Mouse (Mus musculus) hindbrain, embryonic 11.5 days (tissue): Measurements from ENCODE around the gene Ssh2. TPM values are rescaled to one million over a fixed set of nuclear protein-coding genes. Genes with fewer than 3 reads are reported as not detected.

Experiments
- ATAC-seq: fragments of 200-750 bp; cut with Nextera tagmentation; 2 replicates; pipeline ENCODE4 v1.8.0; 2017; ENCODE audit warnings: mild to moderate bottlenecking, moderate TSS enrichment, moderate library complexity; ENCODE audit not compliant: low FRiP score
- DNase-seq: peaks from one replicate; pipeline ENCODE4 v3.0.0-alpha.2; 2015; ENCODE audit warnings: low spot score
- H3K27ac ChIP-seq: fragments of 300-500 bp; sonication (generic); 2 replicates; pipeline ENCODE4 v1.5.1; 2014; ENCODE audit warnings: mild to moderate bottlenecking, low read depth, low read length
- H3K27me3 ChIP-seq: fragments of 300-500 bp; sonication (generic); 2 replicates; pipeline ENCODE4 v1.6.1; 2014; ENCODE audit warnings: mild to moderate bottlenecking, low read length, moderate library complexity, mixed read lengths; ENCODE audit not compliant: control insufficient read depth, insufficient read depth
- H3K36me3 ChIP-seq: fragments of 300-500 bp; sonication (generic); 2 replicates; pipeline ENCODE4 v1.6.1; 2014; ENCODE audit warnings: mild to moderate bottlenecking, low read length, moderate library complexity, mixed read lengths; ENCODE audit not compliant: control insufficient read depth, insufficient read depth
- H3K4me1 ChIP-seq: fragments of 300-500 bp; sonication (generic); replicated peaks from 2 replicates; pipeline ENCODE4 v1.6.1; 2014; ENCODE audit warnings: low read length, mixed read lengths; ENCODE audit not compliant: control insufficient read depth, insufficient read depth
- H3K4me2 ChIP-seq: fragments of 300-500 bp; sonication (generic); replicated peaks from 2 replicates; pipeline ENCODE4 v1.6.1; 2014; ENCODE audit warnings: mild to moderate bottlenecking, low read depth, low read length
- H3K4me3 ChIP-seq: fragments of 300-500 bp; sonication (generic); 2 replicates; pipeline ENCODE4 v1.5.1; 2014; ENCODE audit warnings: low read depth, low read length
- H3K9ac ChIP-seq: fragments of 300-500 bp; sonication (generic); 2 replicates; pipeline ENCODE4 v1.6.1; 2014; ENCODE audit warnings: low read depth, low read length
- H3K9me3 ChIP-seq: fragments of 300-500 bp; sonication (generic); 2 replicates; pipeline ENCODE4 v1.6.1; 2016; ENCODE audit warnings: low read length; ENCODE audit not compliant: control insufficient read depth
- WGBS: fragments of 180-500 bp; shearing (Covaris S2); extraction: QIAGEN DNeasy Blood & Tissue Kit; methylation state at CpG from one replicate; pipeline ENCODE4 v1.1.7; 2014; 5-methylcytosine and 5-hydroxymethylcytosine counted together
- polyA plus RNA-seq: library from polyadenylated mRNA; unstranded; fragments of >200 nt; fragmentation: Nextera tagmentation; extraction: Ambion mirVana; gene quantifications from 2 replicates; pipeline ENCODE4 v1.2.1, GENCODE M21; 2014

The Ssh2 gene
- polyA plus RNA-seq, 1 experiment from 2014 or later: 17.4 TPM

- Histone ChIP-seq H3K27ac (no peak overlapping the region), H3K4me3 (no peak overlapping the region), H3K9ac (no peak overlapping the region), H3K4me2 (no peak overlapping the region), H3K36me3 (no peaks in the 10 kb centered on the region), H3K4me1 (0 out of 2 replicates have a peak, but pooled peaks cover 2% of the 10 kb centered on the region), H3K9me3 (no peaks in the 10 kb centered on the region), H3K27me3 (no peaks in the 10 kb centered on the region)
- no peak for DNase-seq
- 94% methylated on average over 1 of the region's 1 CpGs for WGBS
- ATAC-seq: no peak
These were observed 1.9 kb upstream of the Ssh2 start for GRCm38 (mm10) chr11:77214142-77214692.

- H3K9me3 ChIP-seq: no peaks in the 10 kb centered on the region
- no peaks in the 10 kb centered on the region for H3K36me3 ChIP-seq
- 7% methylated on average over 1 of the region's 1 CpGs for WGBS
- no peak overlapping the region for H3K4me3 ChIP-seq
- DNase-seq (peak; percentile 78), ATAC-seq (peak; percentile 60; the same call in 1 of the 2 replicates)
- H3K27ac ChIP-seq: no peak overlapping the region
- H3K9ac ChIP-seq: no peak overlapping the region
- H3K4me2 ChIP-seq: no peak overlapping the region
- no peaks in the 10 kb centered on the region for H3K27me3 ChIP-seq
- H3K4me1 ChIP-seq: 0 out of 2 replicates have a peak, but pooled peaks cover 2% of the 10 kb centered on the region
These were observed 1.3 kb upstream of the Ssh2 start for GRCm38 (mm10) chr11:77214755-77215154.

DNA sequence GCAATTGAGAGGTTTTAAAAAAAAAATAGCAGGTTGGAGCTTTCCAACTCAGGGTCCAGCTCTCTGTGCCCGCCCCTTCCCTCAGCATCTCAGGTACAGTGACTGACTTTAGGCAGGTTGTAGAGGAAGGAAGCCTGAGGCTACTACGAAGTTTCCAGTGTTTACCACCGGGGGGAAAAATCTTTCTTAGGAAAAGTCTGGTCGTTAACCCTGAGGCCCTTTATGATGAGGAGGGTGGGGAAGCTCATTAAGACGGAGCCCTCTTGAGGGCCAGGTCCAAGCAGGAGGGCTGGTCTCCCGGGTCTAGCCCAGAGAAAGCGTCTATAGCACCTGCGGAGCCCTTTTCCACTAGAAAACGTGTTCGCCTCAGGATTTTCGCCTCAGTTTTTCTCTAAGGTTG is 604 bp upstream of the Ssh2 start:
- Histone ChIP-seq H3K4me3 (peak overlapping the region; percentile 88), H3K9me3 (no peaks in the 10 kb centered on the region), H3K9ac (peak overlapping the region; percentile 93), H3K4me1 (0 out of 2 replicates have a peak, but pooled peaks cover 2% of the 10 kb centered on the region), H3K36me3 (no peaks in the 10 kb centered on the region), H3K27me3 (no peaks in the 10 kb centered on the region), H3K4me2 (peak overlapping the region; percentile 80), H3K27ac (peak overlapping the region; percentile 98)
- WGBS: under 1% methylated on average over 11 of the region's 11 CpGs
- ATAC-seq (peak; percentile 44; the same call in 1 of the 2 replicates), DNase-seq (no peak)

- H3K4me2 ChIP-seq: peak overlapping the region; percentile 80
- DNase-seq: no peak
- peak; percentile 60 for ATAC-seq
- WGBS: 1% methylated on average over 11 of the region's 11 CpGs
- H3K4me1 ChIP-seq: 0 out of 2 replicates have a peak, but pooled peaks cover 2% of the 10 kb centered on the region
- peak overlapping the region; percentile 88 for H3K4me3 ChIP-seq
- no peaks in the 10 kb centered on the region for H3K27me3 ChIP-seq
- no peaks in the 10 kb centered on the region for H3K36me3 ChIP-seq
- H3K27ac ChIP-seq: peak overlapping the region; percentile 98
- no peaks in the 10 kb centered on the region for H3K9me3 ChIP-seq
- H3K9ac ChIP-seq: peak overlapping the region; percentile 93
These were observed 659 bp downstream of the Ssh2 start for GRCm38 (mm10) chr11:77216761-77217130.

DNA sequence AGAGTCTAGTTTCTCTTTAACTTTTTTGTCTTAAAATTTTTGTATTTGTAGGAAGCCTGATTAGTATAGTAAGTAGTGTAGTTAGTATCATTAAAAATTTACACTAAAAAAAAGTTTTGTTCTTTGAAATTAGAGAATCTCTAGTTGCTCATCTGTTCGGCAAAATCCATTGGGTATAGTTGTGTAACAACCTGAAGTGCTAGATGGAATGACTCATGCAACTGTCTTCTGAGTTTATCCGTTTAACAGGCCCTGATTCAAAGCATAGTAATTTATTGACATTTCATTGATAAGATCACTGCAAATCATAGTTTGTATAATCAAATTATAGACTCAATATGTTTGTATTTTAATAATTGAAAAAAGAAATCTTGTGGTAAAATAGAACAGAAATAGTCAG is 14.7 kb downstream of the Ssh2 start:
- no peak overlapping the region for H3K4me3 ChIP-seq
- no peaks in the 10 kb centered on the region for H3K36me3 ChIP-seq
- no peaks in the 10 kb centered on the region for H3K9me3 ChIP-seq
- H3K9ac ChIP-seq: no peak overlapping the region
- H3K27me3 ChIP-seq: no peaks in the 10 kb centered on the region
- ATAC-seq (no peak), DNase-seq (no peak)
- no peak overlapping the region for H3K27ac ChIP-seq
- H3K4me2 ChIP-seq: no peak overlapping the region
- WGBS: 87% methylated on average over 2 of the region's 2 CpGs
- H3K4me1 ChIP-seq: no peaks in the 10 kb centered on the region

DNA sequence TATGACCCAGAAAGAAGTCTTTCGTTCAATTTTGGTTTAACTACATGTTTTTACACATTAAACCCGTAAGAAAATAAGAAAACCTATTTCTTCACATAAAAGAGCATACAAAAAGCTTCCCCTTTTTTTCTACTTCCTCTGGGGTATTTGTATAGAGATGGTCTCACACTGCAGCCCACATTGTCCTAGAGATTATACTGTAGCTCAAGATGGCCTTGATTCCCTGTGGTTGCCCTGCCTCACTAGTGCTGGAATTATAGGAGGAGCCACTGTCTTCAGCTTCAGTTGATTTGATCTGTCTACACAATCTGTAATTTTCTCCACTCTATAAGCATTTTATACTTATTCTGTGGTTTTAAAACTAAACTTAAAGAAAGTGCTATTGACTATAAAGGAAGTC is 15.4 kb downstream of the Ssh2 start:
- 93% methylated on average over 2 of the region's 2 CpGs for WGBS
- H3K9me3 ChIP-seq: no peaks in the 10 kb centered on the region
- H3K36me3 ChIP-seq: no peaks in the 10 kb centered on the region
- no peaks in the 10 kb centered on the region for H3K27me3 ChIP-seq
- ATAC-seq (no peak), DNase-seq (no peak)
- H3K4me3 ChIP-seq: no peak overlapping the region
- no peak overlapping the region for H3K9ac ChIP-seq
- H3K4me1 ChIP-seq: no peaks in the 10 kb centered on the region
- no peak overlapping the region for H3K27ac ChIP-seq
- H3K4me2 ChIP-seq: no peak overlapping the region

GRCm38 (mm10) chr11:77235267-77235666 is 19.2 kb downstream of the Ssh2 start:
- Histone ChIP-seq H3K27me3 (no peaks in the 10 kb centered on the region), H3K9ac (no peak overlapping the region), H3K36me3 (no peaks in the 10 kb centered on the region), H3K4me2 (no peak overlapping the region), H3K4me1 (no peaks in the 10 kb centered on the region), H3K27ac (no peak overlapping the region), H3K9me3 (no peaks in the 10 kb centered on the region), H3K4me3 (no peak overlapping the region)
- DNase-seq: no peak
- no peak for ATAC-seq
- 92% methylated on average over 1 of the region's 1 CpGs for WGBS

DNA sequence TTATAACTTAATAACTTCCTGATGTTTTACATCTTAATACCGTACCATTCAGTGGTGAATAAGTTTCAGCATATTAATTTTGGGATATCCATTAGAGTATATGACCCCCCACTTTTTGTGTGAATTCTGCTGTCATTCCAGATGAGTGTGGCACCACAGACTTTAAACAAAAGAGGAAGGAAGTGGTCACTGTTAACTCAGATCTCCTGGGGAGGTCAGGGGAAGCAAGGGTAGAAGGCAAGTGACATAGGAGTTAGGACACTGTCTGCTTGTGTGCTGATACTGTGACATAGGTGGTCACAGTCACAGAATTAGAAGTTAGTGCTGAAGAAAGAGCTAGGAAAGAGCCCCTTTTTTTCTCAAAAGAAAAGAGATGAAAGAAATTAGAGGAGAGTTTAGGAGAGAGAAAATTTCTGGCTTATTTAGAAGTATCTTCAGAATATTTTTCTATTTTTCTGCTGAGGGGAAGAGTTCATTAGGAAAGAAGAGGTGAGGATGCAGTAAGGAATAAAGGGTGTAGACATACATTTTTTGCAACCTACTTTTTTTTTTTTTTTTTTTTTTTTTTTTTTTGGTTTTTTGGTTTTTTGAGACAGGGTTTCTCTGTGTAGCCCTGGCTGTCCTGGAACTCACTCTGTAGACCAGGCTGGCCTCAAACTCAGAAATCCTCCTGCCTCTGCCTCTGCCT is 23.7 kb downstream of the Ssh2 start:
- H3K9ac ChIP-seq: no peak overlapping the region
- H3K9me3 ChIP-seq: no peaks in the 10 kb centered on the region
- no peak for DNase-seq
- H3K4me1 ChIP-seq: no peaks in the 10 kb centered on the region
- no peaks in the 10 kb centered on the region for H3K27me3 ChIP-seq
- no peaks in the 10 kb centered on the region for H3K36me3 ChIP-seq
- WGBS: 91% methylated on average over 1 of the region's 1 CpGs
- no peak overlapping the region for H3K4me3 ChIP-seq
- H3K4me2 ChIP-seq: no peak overlapping the region
- H3K27ac ChIP-seq: no peak overlapping the region
- ATAC-seq: no peak
